Mouse (Mus musculus) ovary, adult 18-20 months (tissue): Measurements from ENCODE around the gene Ehd2.
"Not testable (repeated sequence)": the region's sequence is repeated elsewhere in the genome, so short reads cannot be mapped to it uniquely, and the experiment has no call there.

Experiments used
- DNase-seq: peaks from one replicate; pipeline ENCODE4 v3.0.0; 2022; ENCODE audit warnings: low spot score, mixed read lengths

Ehd2 gene

DNA sequence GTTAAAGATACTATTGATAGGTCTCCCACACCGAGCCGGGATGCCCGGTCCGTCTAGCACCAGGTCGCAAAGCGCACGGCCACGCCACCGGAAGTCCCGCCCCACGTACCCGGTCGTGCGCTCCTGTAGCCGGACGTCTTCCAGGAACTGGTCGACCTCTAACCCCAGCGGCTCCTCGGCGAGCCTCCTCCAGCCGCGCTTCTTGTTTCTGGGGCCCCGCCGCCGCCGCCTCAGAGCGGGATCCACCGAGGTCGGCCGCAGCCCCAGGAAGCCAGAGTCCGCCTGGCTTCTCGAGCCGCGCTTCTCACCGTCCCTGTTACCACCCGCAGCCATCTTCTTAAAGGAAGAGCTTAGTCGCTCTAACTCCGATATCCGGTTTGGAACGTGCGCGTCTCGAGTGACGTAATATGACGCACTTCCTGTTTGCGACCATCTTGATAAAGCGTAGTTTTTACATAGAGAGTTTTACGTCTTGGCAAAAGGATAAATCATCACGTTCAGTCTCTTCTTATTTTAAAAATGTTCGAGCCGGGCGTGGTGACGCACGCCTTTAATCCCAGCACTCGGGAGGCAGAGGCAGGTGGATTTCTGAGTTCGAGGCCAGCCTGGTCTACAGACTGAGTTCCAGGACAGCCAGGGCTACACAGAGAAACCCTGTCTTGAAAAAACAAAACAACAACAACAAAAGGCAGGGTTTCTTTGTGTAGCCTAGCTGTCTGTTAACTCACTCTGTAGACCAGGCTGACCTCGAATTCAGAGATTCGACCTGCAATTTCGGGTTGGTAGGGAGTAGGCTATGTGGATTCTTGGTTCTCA lies 21.4 kb downstream of the Ehd2 start, which contains the start of gene Nop53:
Gene Nop53, minus strand, starts transcription at position 354 of the 816 bp plus-strand sequence.
- DNase-seq, result peak; percentile 82

DNA sequence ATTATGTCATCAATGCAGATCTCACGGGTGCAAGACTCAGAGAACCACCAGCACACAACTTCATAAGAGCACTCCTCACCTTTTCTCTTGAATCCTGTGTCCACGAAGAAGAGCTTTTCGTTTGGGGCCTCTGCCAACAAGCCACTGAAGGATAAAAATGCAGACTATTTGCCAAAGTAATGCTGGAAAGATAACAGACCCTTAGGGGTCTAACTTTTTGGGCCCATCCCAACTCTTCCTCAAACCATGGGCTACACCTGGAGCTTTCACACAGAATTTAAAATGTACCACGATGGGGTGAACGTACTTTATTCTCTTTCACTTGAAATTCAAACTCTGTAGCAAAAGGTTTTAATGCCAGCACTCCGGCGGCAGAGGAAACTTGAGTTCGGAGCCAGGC lies 22.2 kb downstream of the Ehd2 start:
- no peak for DNase-seq

DNA sequence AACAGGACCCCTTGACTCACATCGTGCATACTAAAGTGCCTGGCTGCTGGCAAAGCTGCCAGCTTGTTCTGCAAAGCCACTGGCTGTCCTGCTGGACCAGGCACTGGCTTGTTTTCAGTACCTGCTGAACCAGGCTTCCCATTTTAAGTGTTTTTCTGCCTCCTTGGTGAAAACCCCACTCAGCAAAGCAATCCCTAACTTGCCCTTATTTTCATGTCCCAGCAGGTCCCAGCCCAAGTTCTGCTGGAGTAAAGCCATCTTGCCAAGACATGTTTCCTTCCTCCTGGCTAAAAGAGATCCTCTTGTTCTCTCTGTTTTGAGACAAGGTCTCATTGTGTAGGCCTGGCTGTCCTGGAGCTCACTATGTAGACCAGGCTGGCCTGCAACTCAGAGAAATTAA lies 23.1 kb downstream of the Ehd2 start:
- no peak for DNase-seq

DNA sequence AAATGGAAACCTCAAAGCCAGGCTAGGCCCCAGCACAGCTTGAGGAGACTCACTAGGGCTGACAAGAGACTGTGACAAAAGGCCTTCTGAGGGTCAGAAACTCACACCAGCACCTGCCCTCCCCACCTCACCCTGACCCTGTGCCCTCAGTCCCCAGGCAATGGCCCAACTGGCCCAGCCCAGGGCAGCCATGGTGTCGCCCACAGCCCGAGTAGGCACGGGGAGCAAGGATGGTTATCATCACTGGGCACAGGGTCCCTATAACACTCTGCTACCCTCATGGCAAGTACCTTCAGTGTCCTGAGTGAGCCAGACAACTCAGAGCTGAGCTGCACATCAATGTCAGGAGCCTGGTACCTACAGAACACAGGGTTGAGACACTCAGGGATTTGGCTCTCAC lies 28.7 kb downstream of the Ehd2 start:
- no peak for DNase-seq

DNA sequence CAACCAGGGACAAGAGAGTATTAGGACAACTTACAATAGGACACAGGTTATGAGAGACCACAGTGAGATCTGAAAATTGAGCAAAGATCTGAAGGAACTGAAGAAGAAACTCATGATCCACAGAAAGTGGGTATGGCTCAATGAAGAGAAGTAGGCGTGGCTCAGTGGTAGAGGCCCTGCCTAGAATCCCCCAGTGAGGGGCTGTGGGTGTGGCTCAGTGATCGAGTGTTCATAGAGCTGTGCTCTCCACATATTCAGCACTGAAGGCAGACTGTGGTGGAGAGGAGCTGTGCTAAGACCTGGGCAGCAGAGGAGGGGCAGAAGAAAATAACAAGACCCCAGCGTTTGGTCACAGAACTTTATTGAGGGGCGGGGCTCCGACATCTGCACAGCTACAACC lies 29.9 kb downstream of the Ehd2 start:
- no peak for DNase-seq

DNA sequence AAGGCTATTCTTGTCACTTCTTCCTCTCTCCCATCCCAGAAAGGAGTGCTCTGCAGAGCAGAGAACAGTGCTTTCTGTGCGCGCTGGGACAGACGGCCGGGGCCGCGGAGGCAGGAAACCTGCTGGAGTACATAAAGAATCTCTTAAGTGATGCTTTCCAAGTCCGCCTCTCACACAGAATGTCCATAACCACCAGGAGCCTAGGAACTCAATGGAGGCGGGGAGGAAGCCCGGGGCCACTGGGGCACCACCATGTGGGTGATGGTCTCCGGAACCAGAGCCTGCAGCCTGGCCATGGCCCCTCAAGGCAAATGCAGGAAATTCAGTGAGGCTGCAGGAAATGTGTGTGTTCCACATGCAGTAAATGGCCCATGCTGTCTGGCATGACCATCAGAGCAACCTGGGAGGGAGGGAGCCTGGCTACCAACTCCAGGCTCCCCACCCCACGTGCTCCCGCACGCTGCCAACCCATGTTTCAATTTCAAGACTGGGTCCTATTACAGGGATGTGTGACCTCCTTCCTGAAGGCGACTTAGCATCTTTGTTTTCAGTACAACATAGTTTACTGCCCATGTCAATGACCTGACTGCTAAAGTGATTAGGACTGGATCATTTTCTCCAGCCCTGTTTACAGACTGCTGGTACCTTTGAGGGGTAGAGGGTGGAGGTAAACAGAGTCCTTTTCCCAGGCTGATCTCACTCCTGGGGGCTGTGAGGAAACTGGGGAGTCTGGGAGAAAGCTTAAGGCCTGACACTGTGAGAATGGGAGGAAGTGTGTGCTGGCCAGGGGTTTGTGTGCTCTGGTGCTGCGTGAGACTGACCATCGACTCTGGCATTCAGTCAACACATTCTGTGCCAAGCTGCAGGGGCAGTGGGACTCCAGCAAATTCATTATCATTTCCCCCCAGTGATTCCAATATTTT lies 33.7 kb downstream of the Ehd2 start:
- DNase-seq, result no peak

DNA sequence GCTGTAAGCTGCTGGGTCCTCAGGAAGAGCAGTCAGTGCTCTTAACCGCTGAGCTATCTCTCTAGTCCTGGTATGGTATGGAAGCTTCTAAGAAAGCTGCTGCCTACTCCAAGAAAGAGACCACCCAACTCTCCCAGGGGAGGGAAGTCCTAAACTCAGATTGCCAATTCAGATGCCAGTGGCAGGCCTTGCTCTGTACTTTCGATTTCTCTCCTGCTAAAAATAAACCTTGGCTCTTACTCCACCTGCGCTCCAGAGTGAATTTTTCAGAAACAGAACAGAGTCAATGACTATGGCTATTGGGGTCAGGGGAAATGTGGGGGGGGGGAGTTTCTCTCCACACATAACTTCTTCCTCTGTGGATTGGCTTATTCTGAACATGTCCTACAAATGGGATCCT lies 35.7 kb downstream of the Ehd2 start:
- no peak for DNase-seq

DNA sequence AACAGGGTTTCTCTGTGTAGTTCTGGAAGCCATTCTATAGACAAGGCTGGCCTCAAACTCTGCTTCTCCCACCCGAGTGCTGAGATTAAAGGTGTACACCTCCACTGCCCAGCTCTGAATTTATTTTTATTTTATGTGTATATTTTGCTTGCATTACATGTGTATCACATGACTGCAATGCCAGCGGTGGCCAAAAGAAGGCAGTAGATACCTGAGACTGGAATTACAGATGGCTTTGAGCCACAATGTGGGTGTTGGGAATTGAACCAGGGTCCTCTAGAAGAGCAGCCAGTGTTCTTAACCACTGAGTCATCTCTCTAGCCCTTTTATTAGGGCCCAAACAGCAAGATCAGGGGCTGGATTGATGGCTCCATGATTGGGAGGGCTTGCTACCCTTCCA lies 36.8 kb downstream of the Ehd2 start:
- no peak for DNase-seq

DNA sequence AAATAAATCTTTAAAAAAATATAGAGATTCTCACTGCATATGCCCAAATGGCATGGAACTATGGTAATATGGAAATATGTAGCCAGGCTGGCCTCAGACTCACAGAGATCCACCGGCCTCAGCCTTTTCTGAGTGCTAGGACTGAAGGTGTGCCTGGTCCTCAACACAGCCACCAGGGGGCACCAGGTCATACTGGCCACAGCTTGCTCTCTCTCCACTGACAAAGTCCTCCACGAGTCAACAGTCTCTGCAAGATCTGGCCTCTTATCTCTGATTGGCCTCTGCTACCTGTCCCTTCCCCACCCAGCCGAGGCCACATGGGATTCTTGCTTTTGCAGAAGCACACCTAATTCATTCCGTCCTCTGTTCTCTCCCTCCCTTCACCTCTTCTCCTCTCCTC lies 37.5 kb downstream of the Ehd2 start:
- peak; percentile 41 for DNase-seq

DNA sequence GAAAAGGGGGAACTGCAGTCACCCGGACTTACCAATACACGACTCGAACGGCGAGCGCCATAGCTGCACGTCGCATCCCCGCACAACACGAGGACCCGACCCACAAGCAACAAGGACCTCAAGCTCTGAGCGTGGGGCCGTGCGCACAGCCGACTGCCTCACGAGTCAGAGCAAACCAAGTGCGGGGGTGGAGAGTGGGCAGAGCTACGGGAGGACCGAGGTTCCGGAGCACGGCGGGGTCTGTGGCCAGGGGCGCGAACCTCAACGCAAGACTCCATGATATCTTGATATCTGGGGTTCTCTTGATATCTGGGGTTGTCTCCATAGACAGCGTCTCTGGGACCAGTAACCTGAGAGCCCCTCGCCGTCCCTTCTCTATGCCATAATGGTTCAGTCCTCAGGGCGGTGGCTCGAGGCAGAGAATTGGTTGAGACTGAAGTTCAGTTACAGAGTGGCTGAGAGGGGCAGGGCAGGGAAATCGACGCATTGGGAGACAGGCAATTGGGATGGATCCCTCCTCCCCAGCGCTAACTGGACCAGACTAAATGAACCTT lies 45.1 kb downstream of the Ehd2 start, which contains the start of gene Selenow:
Gene Selenow, minus strand, starts transcription at position 183 of the 554 bp plus-strand sequence.
- peak; percentile 80 for DNase-seq

DNA sequence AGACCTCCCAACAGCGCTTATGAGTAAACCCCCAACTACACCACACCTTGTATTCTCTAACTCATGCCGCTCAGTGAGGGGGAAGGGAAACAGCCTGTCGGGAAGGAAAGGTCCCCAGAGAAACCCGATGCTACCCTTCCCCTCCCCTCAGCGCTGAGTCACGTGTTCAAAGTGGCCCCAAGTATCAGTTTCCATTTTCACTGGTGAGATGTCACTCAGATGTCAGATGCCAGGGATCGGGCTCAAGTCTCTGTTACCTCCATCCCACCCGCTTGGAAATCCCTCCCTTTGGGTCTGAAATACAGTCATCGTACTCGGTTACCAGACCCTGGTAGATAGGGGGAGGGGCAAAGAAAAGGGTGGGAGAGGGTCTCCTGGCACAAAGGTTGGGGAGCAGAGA lies 45.6 kb downstream of the Ehd2 start:
- no peak for DNase-seq

DNA sequence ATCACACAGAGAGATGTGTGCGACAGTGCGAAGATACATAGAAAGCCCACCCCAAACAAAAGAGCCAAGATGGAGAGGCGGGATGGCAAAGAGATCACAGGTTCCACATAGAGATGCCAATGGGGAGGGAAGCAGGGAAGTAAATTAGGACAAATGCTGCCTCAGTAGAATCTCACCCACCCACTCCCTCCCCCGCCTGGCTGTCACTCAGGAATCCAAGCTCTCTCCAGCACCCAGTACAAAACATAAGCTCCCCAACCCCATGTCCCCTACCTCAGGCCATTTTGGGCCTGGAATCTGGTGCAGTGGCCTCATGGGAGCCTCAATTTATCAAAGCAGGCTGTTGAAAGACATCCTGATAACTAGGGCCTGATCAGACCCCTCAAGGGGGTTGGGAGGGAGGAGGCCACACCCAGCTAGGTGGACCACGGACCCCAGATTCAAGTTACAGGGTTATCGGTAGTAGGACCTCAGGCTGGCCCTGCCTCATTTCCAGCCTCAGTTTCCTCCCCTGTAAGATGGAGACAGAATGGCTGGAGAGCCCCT lies 46.6 kb downstream of the Ehd2 start:
- DNase-seq, result no peak

DNA sequence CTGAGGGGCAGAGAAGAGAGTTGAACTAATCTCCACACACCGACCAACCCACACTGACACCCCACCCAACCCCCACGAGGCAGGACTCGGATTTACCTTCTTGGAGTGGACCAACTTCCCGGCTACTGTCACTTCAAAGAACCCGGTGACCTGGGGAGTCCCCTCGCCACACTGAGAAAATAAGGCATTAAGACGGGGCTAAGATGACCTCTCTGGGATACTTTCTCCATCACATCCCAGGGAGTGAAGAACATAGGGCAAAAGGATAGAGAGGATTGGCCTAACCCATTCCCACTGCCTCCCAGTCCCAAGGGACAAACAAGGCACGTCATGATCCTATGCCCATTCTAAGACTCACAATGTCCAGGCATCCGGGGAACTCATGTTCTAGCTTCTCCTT lies 47.4 kb downstream of the Ehd2 start:
- no peak for DNase-seq

DNA sequence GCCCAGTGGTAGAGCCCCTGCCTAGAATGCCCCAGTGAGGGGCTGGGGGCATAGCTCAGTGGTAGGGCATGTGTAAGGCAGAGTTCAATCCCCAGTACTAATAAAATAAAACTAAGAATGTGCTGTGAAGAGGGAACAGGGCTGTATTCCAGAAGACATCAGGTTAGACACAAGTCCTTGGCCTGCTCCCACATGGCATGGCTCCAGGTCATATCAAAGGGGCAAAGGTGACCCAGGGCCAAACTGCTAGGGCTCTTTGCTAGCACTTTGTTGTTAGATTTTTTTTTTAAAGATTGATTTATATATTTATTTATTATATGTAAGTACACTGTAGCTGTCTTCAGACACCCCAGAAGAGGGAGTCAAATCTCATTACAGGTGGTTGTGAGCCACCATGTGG lies 49.0 kb downstream of the Ehd2 start:
- no peak for DNase-seq

DNA sequence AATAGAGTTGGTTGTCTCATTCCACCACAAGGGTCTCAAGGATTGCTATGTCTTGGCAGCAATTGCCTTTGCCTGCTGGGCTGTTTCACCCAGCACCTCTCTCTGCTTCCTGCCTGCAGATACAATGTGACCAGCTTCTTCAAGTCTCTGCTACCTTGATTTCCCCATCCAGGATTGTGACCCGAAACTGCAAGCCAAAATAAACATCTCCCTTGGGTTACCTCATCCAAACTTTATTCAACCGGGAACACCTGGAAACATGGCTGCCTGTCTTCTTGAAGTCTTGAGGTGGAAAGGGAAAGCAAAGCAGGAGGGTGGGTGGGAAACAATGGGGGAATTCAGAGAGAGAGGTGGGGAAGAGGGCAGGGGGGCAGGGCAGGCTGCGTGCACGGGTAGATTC lies 50.4 kb downstream of the Ehd2 start:
- no peak for DNase-seq

DNA sequence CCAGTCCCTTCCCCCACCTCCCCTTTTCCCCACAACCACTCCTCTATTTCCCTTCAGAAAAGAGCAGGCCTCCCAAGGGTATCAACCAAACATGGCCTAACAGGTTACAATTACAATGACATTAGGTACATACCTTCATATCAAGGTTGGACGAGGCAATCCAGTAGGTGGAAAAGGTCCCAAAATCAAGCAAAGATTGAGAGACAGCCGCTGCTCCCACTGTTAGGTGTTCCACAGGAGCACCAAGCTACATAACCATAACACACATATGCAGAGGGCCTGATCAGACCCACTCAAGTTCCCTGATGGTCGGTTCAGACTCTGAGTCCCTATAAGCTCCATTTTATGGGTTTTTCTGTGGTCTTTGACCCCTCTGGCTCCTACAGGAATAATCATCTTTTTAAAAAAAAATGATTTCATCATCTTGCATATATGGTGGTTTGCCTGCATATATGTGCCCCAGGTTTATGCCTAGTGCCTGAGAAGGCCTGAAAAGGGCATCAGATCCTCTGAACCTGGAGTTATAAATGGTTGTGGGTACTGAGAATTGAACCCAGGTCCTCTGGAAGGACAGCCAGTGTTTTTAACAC lies 51.1 kb downstream of the Ehd2 start:
- DNase-seq, result no peak

DNA sequence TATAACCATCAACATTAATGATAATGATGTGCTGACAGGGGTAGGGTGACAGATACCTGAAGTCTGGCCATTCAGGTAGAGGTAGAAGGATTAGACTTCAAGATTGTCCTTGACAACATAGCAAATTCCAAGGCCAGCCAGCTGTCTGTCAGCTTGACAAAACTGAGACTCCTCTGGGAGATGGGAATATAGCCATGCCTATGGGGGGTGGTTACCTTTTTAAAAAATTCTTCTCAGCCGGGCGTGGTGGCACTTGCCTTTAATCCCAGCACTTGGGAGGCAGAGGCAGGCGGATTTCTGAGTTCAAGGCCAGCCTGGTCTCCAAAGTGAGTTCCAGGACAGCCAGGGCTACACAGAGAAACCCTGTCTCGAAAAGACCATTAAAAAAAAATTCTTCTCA lies 51.7 kb downstream of the Ehd2 start:
- DNase-seq, result not testable (repeated sequence)

DNA sequence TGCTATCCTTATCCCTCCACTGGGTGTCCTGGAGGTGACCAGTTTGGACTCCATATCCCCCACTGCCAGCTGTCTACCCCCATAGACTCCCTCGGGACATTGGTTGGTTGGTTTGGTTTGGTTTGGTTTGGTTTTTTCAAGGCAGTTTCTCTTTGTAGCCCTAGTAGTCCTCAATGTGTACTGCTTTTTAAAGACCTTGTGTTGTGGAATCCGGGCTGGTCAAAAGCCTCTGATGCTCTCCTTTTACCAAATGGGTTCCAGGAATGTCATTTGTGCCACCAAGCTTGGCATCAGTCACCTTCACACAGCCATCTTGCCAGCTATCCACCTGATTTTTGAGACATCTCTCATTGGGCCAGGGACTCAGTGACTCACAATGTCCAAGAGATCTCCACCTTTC lies 52.6 kb downstream of the Ehd2 start:
- DNase-seq, result no peak

DNA sequence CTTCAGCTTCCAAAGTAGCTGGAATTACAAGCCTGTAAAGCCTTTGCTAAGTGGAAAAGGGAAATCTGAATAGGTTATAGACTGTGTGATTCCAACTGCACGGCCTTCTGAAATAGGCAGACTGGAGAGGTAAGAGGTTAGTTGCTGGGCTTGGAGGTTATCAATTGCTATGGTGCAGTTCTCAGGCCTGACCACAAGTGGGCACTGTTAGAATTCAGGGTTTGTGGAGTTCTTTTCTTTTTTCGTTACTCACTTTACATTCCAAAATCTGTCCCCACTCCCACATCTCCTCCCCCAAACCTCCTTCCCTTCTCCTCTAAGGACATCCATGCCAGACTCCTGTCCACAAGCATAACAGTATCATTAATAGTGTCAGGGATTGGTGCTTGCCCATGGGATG lies 53.1 kb downstream of the Ehd2 start:
- DNase-seq, result no peak

DNA sequence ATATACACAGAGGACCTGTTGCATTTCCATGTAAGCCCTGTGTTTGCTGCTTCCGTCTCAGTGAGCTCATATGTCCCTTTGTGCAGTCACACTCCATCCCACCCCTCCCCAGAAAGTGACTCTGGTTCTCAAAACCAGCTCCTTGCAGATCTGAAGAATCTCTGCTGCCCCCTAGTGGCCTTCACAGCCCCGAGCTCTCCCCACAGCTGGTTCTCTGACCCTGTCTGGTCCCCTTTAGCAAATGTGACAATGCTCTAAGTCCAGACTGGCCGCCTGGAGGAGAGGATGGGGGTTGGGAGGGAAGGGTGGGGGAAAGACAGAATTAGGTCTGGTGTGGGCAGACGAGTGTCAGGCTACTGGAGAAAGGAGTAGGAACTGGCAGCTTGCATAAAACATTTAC lies 55.2 kb downstream of the Ehd2 start:
- DNase-seq, result peak; percentile 43

DNA sequence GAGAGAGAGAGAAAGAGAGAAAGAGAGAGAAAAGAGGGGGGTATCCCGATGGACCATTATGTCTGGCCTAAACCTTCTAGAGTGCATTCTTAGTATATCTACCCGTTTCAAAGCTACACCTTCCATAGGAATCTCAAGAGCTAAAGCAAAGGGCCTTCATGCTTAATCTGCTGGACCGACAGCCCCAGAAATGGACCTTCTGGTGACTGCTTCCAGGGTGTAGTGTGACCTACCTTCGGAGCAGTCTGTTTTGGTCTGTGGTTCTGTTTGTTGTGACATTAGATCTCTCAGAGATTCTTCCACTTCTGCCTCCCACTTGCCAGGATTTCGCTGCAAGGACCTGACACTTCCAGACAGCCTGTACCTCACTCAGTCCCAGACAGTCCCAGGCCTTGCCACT lies 56.8 kb downstream of the Ehd2 start:
- DNase-seq, result no peak

DNA sequence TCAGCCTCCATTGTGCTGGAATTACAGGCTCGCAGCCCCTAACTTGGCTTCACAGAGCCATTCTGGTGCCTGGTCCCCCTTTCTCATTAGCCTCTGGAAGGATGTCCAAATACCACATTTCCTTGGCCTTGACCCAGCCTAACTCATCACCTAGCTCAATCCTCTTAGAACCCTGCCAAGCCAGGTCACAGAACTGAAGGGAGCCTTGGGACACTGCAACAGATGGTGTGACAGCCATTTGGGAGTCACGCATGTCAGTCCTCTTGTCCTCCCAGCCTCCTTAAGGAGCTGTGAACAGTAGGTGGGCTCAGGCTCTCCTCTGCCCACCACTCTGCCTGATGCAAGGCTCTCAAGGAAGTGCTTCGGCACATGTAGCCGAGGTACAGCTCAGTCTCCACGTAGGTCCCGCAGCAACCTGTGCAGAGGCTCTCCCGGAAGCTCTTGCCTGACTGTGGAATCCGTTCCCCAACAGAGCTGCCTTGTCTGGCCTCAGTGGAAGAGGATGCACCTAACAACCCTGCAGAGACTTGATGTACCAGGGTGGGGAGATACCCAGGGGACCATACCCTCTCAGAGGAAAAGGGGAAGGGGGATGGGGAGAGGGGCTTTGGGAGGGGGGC lies 59.3 kb downstream of the Ehd2 start:
- DNase-seq, result no peak
